Comparison of ENCODE assay signal across 19 mouse cellular contexts in the genomic region with DNA sequence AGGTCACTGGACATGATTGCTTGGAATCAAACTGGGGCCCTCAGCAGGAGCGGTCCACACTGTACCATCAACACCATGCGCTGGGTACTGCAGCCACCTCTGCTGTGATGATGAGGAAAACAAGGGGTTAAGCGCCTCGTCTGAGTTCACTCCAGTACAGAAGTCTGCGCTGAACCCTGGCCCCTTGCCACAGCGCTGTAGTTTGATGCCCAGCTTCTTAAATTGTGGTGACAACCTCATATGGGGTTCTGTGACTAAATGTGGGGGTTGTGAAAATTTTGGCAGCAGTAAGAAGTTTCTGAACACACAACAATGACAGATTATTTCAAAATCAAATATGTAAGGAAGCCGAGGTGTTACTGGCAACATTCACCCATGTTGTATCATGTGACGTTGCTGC.
DNase-seq lines count a peak whose midpoint lies in the region; ATAC-seq and TF ChIP-seq lines count a peak whose summit lies in the region.
"Had no signal": no experiment of that assay in that cellular context is flagged by ENCODE, and none has a peak within 500 bp of the region (broad histone marks: within the 10 kb centered on the region; RNA-seq: fewer than 3 reads in every experiment).

No protein-coding gene starts in this region.

- H3K27me3 ChIP-seq in forebrain, embryonic 14.5 days (replicated peaks; ENCODE audit: control insufficient read depth, insufficient read depth, low read length), result no peaks in the 10 kb centered on the region
- H3K27me3 ChIP-seq in forebrain, embryonic 11.5 days (ENCODE audit: control insufficient read depth, insufficient read depth, low read length), result no peaks in the 10 kb centered on the region
- no peaks in the 10 kb centered on the region for H3K27me3 ChIP-seq in midbrain, postnatal 0 days (ENCODE audit: insufficient read depth, low read length)
- peaks cover 7% of the 10 kb centered on the region for H3K27me3 ChIP-seq in midbrain, embryonic 10.5 days (ENCODE audit: low read depth, poor library complexity, severe bottlenecking)
- H3K27me3 ChIP-seq: hindbrain, embryonic 15.5 days; lung, embryonic 15.5 days; midbrain, embryonic 12.5 days had no signal

- DNase-seq in forebrain, embryonic 14.5 days (ENCODE audit: low spot score), result peak; percentile 65
- no peak for DNase-seq in forebrain, embryonic 11.5 days (ENCODE audit: low spot score)
- DNase-seq in midbrain, postnatal 0 days (ENCODE audit: low spot score), result peak; percentile 52
- no peak for DNase-seq in midbrain, embryonic 10.5 days (ENCODE audit: low spot score)
- peak; percentile 65 to 68 for DNase-seq in cerebellum, postnatal 14 days
- DNase-seq in layer of hippocampus, postnatal 10 days (ENCODE audit: low spot score in 2 of 2), result peak; percentile 30 to 39
- DNase-seq in kidney, adult 18-20 months, result no peak
- DNase-seq in spleen, postnatal 4 days (ENCODE audit: low spot score in 2 of 2), result no peak
- DNase-seq: adrenal gland, adult 2 months; B cell, adult 2 months; gastrocnemius, postnatal 14 days; kidney, adult 2 months; kidney, postnatal 25 days; liver; right cerebral cortex, postnatal 14 days had no signal

- no peak overlapping the region for H3K4me3 ChIP-seq in forebrain, embryonic 14.5 days (ENCODE audit: low read depth, low read length)
- H3K4me3 ChIP-seq in forebrain, embryonic 11.5 days (ENCODE audit: low read depth, low read length), result no peak overlapping the region
- no peak overlapping the region for H3K4me3 ChIP-seq in midbrain, postnatal 0 days (ENCODE audit: low read depth, low read length)
- H3K4me3 ChIP-seq in midbrain, embryonic 10.5 days, result no peak overlapping the region
- H3K4me3 ChIP-seq: hindbrain, embryonic 15.5 days; lung, embryonic 15.5 days; midbrain, embryonic 12.5 days had no signal

- ATAC-seq in forebrain, embryonic 14.5 days, result no peak
- ATAC-seq in forebrain, embryonic 11.5 days (replicated peaks; ENCODE audit: low FRiP score), result no peak
- ATAC-seq in midbrain, postnatal 0 days (ENCODE audit: low FRiP score), result no peak
- ATAC-seq: forebrain, embryonic 16.5 days had no signal

- no peak for TF ChIP-seq CTCF in midbrain, postnatal 0 days (IDR thresholded peaks at IDR 0.05)

- no peaks in the 10 kb centered on the region for H3K9me3 ChIP-seq in forebrain, embryonic 14.5 days (replicated peaks; ENCODE audit: control insufficient read depth, low read length)
- no peaks in the 10 kb centered on the region for H3K9me3 ChIP-seq in forebrain, embryonic 11.5 days (ENCODE audit: control insufficient read depth, low read length)
- no peaks in the 10 kb centered on the region for H3K9me3 ChIP-seq in midbrain, postnatal 0 days (ENCODE audit: low read length)
- no peaks in the 10 kb centered on the region for H3K9me3 ChIP-seq in midbrain, embryonic 10.5 days (replicated peaks)
- H3K9me3 ChIP-seq: hindbrain, embryonic 15.5 days; lung, embryonic 15.5 days; midbrain, embryonic 12.5 days had no signal

- H3K4me2 ChIP-seq in forebrain, embryonic 14.5 days (ENCODE audit: low read length), result no peak overlapping the region
- no peak overlapping the region for H3K4me2 ChIP-seq in forebrain, embryonic 11.5 days (ENCODE audit: low read depth, low read length, severe bottlenecking)
- H3K4me2 ChIP-seq in midbrain, postnatal 0 days (ENCODE audit: low read depth, low read length, poor library complexity, severe bottlenecking), result no peak overlapping the region
- H3K4me2 ChIP-seq: hindbrain, embryonic 15.5 days; lung, embryonic 15.5 days; midbrain, embryonic 12.5 days had no signal

- H3K27ac ChIP-seq in forebrain, embryonic 14.5 days (ENCODE audit: low read depth, low read length), result no peak overlapping the region
- no peak overlapping the region for H3K27ac ChIP-seq in forebrain, embryonic 11.5 days (ENCODE audit: low read depth, low read length)
- no peak overlapping the region for H3K27ac ChIP-seq in midbrain, postnatal 0 days (ENCODE audit: low read depth, low read length)
- no peak overlapping the region for H3K27ac ChIP-seq in midbrain, embryonic 10.5 days (replicated peaks)
- H3K27ac ChIP-seq: lung, embryonic 15.5 days; midbrain, embryonic 12.5 days had no signal

- peaks cover 26% of the 10 kb centered on the region for H3K4me1 ChIP-seq in forebrain, embryonic 14.5 days (ENCODE audit: control insufficient read depth, insufficient read depth, low read length)
- peaks cover 7% of the 10 kb centered on the region for H3K4me1 ChIP-seq in forebrain, embryonic 11.5 days (replicated peaks; ENCODE audit: control insufficient read depth, insufficient read depth, low read length)
- H3K4me1 ChIP-seq in midbrain, postnatal 0 days (ENCODE audit: insufficient read depth, low read length), result peaks cover 3% of the 10 kb centered on the region
- H3K4me1 ChIP-seq in midbrain, embryonic 10.5 days, result peaks cover 26% of the 10 kb centered on the region

- no peak overlapping the region for H3K9ac ChIP-seq in forebrain, embryonic 14.5 days (ENCODE audit: low read length)
- no peak overlapping the region for H3K9ac ChIP-seq in forebrain, embryonic 11.5 days (ENCODE audit: low read length)
- no peak overlapping the region for H3K9ac ChIP-seq in midbrain, postnatal 0 days (replicated peaks; ENCODE audit: low read length, poor library complexity, severe bottlenecking)
- H3K9ac ChIP-seq: hindbrain, embryonic 15.5 days; lung, embryonic 15.5 days; midbrain, embryonic 12.5 days had no signal

- WGBS in forebrain, embryonic 14.5 days, result 73% methylated on average over 8 of the region's 8 CpGs
- 94% methylated on average over 8 of the region's 8 CpGs for WGBS in forebrain, embryonic 11.5 days
- WGBS in midbrain, postnatal 0 days, result 77% methylated on average over 8 of the region's 8 CpGs
- WGBS in midbrain, embryonic 10.5 days, result 91% methylated on average over 8 of the region's 8 CpGs

- H3K36me3 ChIP-seq in forebrain, embryonic 14.5 days (ENCODE audit: control insufficient read depth, insufficient read depth, low read length), result no peaks in the 10 kb centered on the region
- H3K36me3 ChIP-seq in forebrain, embryonic 11.5 days (ENCODE audit: control insufficient read depth, insufficient read depth, low read length), result no peaks in the 10 kb centered on the region
- no peaks in the 10 kb centered on the region for H3K36me3 ChIP-seq in midbrain, postnatal 0 days (ENCODE audit: insufficient read depth, low read length)
- H3K36me3 ChIP-seq in midbrain, embryonic 10.5 days, result no peaks in the 10 kb centered on the region
- H3K36me3 ChIP-seq: hindbrain, embryonic 15.5 days; lung, embryonic 15.5 days; midbrain, embryonic 12.5 days had no signal

Comparison
In these comparisons a context has a peak if more than half of its experiments do, and no peak if none do; other contexts are left out.
1. DNase-seq: peak in forebrain, embryonic 14.5 days (single experiment), midbrain, postnatal 0 days (single experiment), cerebellum, postnatal 14 days (2 of 2) and layer of hippocampus, postnatal 10 days (2 of 2); none in forebrain, embryonic 11.5 days (single experiment), midbrain, embryonic 10.5 days (single experiment), kidney, adult 18-20 months (single experiment) and spleen, postnatal 4 days (0 of 2).